Mouse (Mus musculus): ENCODE measurements around the gene Hist1h3e.

Gene Hist1h3e

GRCm38 (mm10) chr13:23561883-23562659 lies at the start of gene Hist1h3e:
Hist1h3e (minus strand) TSS chr13:23562369.
- DNase-seq (ENCODE audit: low read depth, low spot score) = peak; percentile 97

- no peak for DNase-seq (ENCODE audit: low read depth, low spot score)
Measured at GRCm38 (mm10) chr13:23611638-23612037, 49.5 kb upstream of the Hist1h3e start.

GRCm38 (mm10) chr13:23610393-23610792 lies 48.2 kb upstream of the Hist1h3e start:
- peak; percentile 40 for DNase-seq (ENCODE audit: low read depth, low spot score)

- DNase-seq (ENCODE audit: low read depth, low spot score) = no peak
Measured at GRCm38 (mm10) chr13:23609844-23610243, 47.7 kb upstream of the Hist1h3e start.

- no peak for DNase-seq (ENCODE audit: low read depth, low spot score)
Measured at GRCm38 (mm10) chr13:23609209-23609608, 47.0 kb upstream of the Hist1h3e start.

GRCm38 (mm10) chr13:23605052-23605451 lies 42.9 kb upstream of the Hist1h3e start:
- no peak for DNase-seq (ENCODE audit: low read depth, low spot score)

- DNase-seq (ENCODE audit: low read depth, low spot score) = no peak
Measured at GRCm38 (mm10) chr13:23604452-23604851, 42.3 kb upstream of the Hist1h3e start.

GRCm38 (mm10) chr13:23603182-23603699 lies 41.1 kb upstream of the Hist1h3e start:
- no peak for DNase-seq (ENCODE audit: low read depth, low spot score)

GRCm38 (mm10) chr13:23597957-23598356 lies 35.8 kb upstream of the Hist1h3e start:
- DNase-seq (ENCODE audit: low read depth, low spot score) = peak; percentile 78

GRCm38 (mm10) chr13:23595622-23596372 lies 33.6 kb upstream of the Hist1h3e start:
- peak; percentile 62 for DNase-seq (ENCODE audit: low read depth, low spot score)

- DNase-seq (ENCODE audit: low read depth, low spot score) = peak; percentile 23
Measured at GRCm38 (mm10) chr13:23595185-23595584, 33.0 kb upstream of the Hist1h3e start.

GRCm38 (mm10) chr13:23593051-23593770 lies 31.0 kb upstream of the Hist1h3e start:
- DNase-seq (ENCODE audit: low read depth, low spot score) = no peak

- no peak for DNase-seq (ENCODE audit: low read depth, low spot score)
Measured at GRCm38 (mm10) chr13:23592614-23593013, 30.4 kb upstream of the Hist1h3e start.

- peak; percentile 54 for DNase-seq (ENCODE audit: low read depth, low spot score)
Measured at GRCm38 (mm10) chr13:23591886-23592285, 29.7 kb upstream of the Hist1h3e start.

- DNase-seq (ENCODE audit: low read depth, low spot score) = no peak
Measured at GRCm38 (mm10) chr13:23591206-23591605, 29.0 kb upstream of the Hist1h3e start.

- peak; percentile 24 for DNase-seq (ENCODE audit: low read depth, low spot score)
Measured at GRCm38 (mm10) chr13:23586940-23587225, 24.7 kb upstream of the Hist1h3e start.

- DNase-seq (ENCODE audit: low read depth, low spot score) = peak; percentile 82
Measured at GRCm38 (mm10) chr13:23586099-23586939, 24.1 kb upstream of the Hist1h3e start.

GRCm38 (mm10) chr13:23585442-23586098 lies 23.4 kb upstream of the Hist1h3e start:
- DNase-seq (ENCODE audit: low read depth, low spot score) = peak; percentile 92

- peak; percentile 82 for DNase-seq (ENCODE audit: low read depth, low spot score)
Measured at GRCm38 (mm10) chr13:23585029-23585441, 22.9 kb upstream of the Hist1h3e start.

GRCm38 (mm10) chr13:23584331-23584730 lies 22.2 kb upstream of the Hist1h3e start:
- DNase-seq (ENCODE audit: low read depth, low spot score) = peak; percentile 55

Data from ZHBTc4 (cell line).